Mouse (Mus musculus) ES-Bruce4 (cell line): ENCODE results near the gene Olfr643. TPM values are rescaled to one million over a fixed set of nuclear protein-coding genes. Genes with fewer than 3 reads are reported as not detected.

Source experiments
- H3K27ac ChIP-seq: 2 replicates; pipeline ENCODE4 v1.5.1; 2012; ENCODE audit warnings: low read length, inconsistent platforms; ENCODE audit not compliant: insufficient read depth
- H3K27me3 ChIP-seq: 2 replicates; pipeline ENCODE4 v1.6.1; 2012; ENCODE audit warnings: mild to moderate bottlenecking, low read length, inconsistent platforms; ENCODE audit not compliant: control insufficient read depth, poor library complexity, insufficient read depth, severe bottlenecking
- H3K36me3 ChIP-seq: 2 replicates; pipeline ENCODE4 v1.6.1; 2012; ENCODE audit warnings: inconsistent platforms, mild to moderate bottlenecking, low read length, moderate library complexity; ENCODE audit not compliant: control insufficient read depth, poor library complexity, insufficient read depth, severe bottlenecking
- H3K4me1 ChIP-seq: one replicate; pipeline ENCODE4 v1.8.1; 2011; ENCODE audit warnings: low read length; ENCODE audit not compliant: control insufficient read depth, insufficient read depth
- H3K4me3 ChIP-seq: 2 replicates; pipeline ENCODE4 v1.5.1; 2011; ENCODE audit warnings: low read depth, mild to moderate bottlenecking, low read length
- H3K9ac ChIP-seq: 2 replicates; pipeline ENCODE4 v1.6.1; 2012; ENCODE audit warnings: low read depth, mild to moderate bottlenecking, inconsistent platforms; ENCODE audit not compliant: poor library complexity, severe bottlenecking
- H3K9me3 ChIP-seq: replicated peaks from 2 replicates; pipeline ENCODE4 v1.6.1; 2012; ENCODE audit warnings: mild to moderate bottlenecking, low read length, inconsistent platforms; ENCODE audit not compliant: control insufficient read depth, poor library complexity, insufficient read depth, severe bottlenecking
- CTCF ChIP-seq: IDR thresholded peaks from one replicate; pipeline ENCODE4 v1.8.1; 2011; ENCODE audit warnings: low read depth, low read length
- EP300 ChIP-seq: IDR thresholded peaks from 2 replicates; pipeline ENCODE4 v1.6.1; 2011; ENCODE audit warnings: low read depth, low read length; ENCODE audit not compliant: insufficient read depth
- POLR2A ChIP-seq: IDR thresholded peaks from one replicate; pipeline ENCODE4 v1.8.1; 2011; ENCODE audit warnings: low read length; ENCODE audit not compliant: insufficient read depth
- polyA plus RNA-seq: library from polyadenylated mRNA; stranded (reverse); fragments of >200 nt; gene quantifications from 2 replicates; pipeline ENCODE4 v1.2.4, GENCODE M21; 2011; ENCODE audit warnings: low read depth; ENCODE audit not compliant: missing spikeins, insufficient read depth, insufficient read length

The Olfr643 gene
- polyA plus RNA-seq, 1 experiment: not detected

DNA sequence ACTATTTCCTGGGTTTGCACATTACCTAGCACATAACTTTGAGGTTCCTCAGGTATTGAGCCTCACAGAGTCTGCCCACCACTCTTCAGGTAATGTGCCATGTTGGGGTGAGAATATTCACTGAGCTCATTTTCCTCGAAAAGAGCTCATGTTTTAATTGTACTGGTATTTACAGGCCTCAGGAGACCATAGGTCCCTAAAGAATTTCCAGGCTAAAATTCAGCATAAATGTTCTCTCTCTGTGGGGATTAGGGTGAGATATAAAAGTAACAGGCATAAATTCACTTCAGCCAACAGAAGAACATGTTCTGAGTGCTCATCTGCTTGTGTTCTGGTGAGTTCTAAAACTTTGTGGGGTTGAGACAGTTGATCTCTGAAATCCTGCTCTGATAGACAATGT, 102.1 kb downstream of the Olfr643 start, which contains the start of gene Olfr641:
TSS of gene Olfr641 (plus strand) at position 301 of the 400 bp plus-strand sequence.
- no peaks in the 10 kb centered on the region for H3K4me1 ChIP-seq
- H3K9ac ChIP-seq: no peak within 1 kb of the TSS
- H3K9me3 ChIP-seq: no peaks in the 10 kb centered on the region
- TF ChIP-seq CTCF (no peak), EP300 (no peak), POLR2A (no peak)
- H3K27ac ChIP-seq: no peak within 1 kb of the TSS
- H3K27me3 ChIP-seq: no peaks in the 10 kb centered on the region
- no peak within 1 kb of the TSS for H3K4me3 ChIP-seq
- no peaks in the 10 kb centered on the region for H3K36me3 ChIP-seq

DNA sequence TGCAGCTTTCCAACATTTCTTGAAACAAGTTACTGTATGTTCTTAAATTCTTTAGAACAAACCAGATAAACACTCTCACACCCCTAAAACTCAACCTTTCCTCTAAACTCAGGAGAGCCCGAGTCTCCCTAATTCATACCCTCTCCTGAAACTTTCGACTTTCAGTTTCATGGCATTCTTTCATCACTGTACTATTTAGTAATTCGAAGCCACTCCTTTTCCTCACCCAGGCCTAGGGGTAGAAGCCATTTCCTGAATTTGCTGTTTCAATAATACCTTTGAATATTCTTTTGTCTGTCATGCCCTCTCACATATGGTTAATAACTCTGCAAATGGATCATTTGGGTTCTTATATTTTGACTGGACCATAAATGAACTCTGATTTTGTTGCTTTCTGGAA, 110.2 kb downstream of the Olfr643 start:
- Histone ChIP-seq H3K9me3 (no peaks in the 10 kb centered on the region), H3K27me3 (no peaks in the 10 kb centered on the region), H3K4me3 (no peak overlapping the region), H3K36me3 (no peaks in the 10 kb centered on the region), H3K4me1 (no peaks in the 10 kb centered on the region), H3K9ac (no peak overlapping the region), H3K27ac (no peak overlapping the region)
- TF ChIP-seq CTCF (no peak), EP300 (no peak), POLR2A (no peak)

DNA sequence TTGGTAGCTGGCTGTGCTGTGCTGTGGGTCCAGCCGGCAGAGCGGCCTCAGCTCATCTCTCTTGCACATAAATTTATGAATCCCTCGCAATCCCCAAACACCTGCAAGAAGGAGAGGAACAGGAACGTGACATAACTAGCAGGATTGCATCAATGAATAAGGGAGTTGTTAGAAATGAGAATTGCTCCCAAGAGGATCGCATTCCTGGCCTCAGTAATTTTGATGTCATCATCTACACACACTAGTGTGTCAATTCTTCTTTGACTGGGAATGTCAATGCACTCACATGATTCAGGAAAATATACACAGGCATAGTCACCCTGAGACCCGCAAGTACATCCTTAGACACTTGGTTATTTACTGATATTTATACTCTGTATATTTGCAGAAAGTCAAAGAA, 111.7 kb downstream of the Olfr643 start, which contains the start of gene Olfr640:
TSS of gene Olfr640 (minus strand) at position 101 of the 400 bp plus-strand sequence.
- no peak for TF ChIP-seq EP300
- TF ChIP-seq CTCF: no peak
- TF ChIP-seq POLR2A: no peak
- no peaks in the 10 kb centered on the region for H3K36me3 ChIP-seq
- no peak within 1 kb of the TSS for H3K9ac ChIP-seq
- H3K4me3 ChIP-seq: no peak within 1 kb of the TSS
- H3K9me3 ChIP-seq: no peaks in the 10 kb centered on the region
- no peaks in the 10 kb centered on the region; the same call in 1 of the 2 replicates for H3K27me3 ChIP-seq
- H3K4me1 ChIP-seq: no peaks in the 10 kb centered on the region
- H3K27ac ChIP-seq: no peak within 1 kb of the TSS

DNA sequence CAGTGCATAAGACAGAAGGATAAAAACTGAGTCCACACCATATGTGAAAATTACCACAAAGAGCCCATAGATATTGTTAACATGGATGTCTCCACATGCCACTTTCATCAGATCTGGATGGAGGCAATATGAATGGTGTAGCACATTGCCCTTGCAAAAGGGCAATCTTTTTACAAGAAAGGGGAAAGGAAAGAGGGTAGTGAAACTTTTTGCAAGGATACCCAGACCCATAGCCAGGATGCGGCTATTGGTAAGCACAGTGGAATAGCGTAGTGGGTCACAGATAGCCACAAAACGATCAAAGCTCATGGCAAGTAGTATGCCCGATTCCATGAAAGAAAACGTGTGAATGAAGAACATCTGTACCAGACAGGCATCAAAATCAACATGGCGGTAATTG, 115.6 kb downstream of the Olfr643 start:
- Histone ChIP-seq H3K36me3 (no peaks in the 10 kb centered on the region), H3K9ac (no peak overlapping the region), H3K27ac (no peak overlapping the region), H3K4me3 (no peak overlapping the region), H3K9me3 (no peaks in the 10 kb centered on the region), H3K4me1 (no peaks in the 10 kb centered on the region), H3K27me3 (no peaks in the 10 kb centered on the region; the same call in 1 of the 2 replicates)
- no peak for TF ChIP-seq EP300
- no peak for TF ChIP-seq CTCF
- no peak for TF ChIP-seq POLR2A

DNA sequence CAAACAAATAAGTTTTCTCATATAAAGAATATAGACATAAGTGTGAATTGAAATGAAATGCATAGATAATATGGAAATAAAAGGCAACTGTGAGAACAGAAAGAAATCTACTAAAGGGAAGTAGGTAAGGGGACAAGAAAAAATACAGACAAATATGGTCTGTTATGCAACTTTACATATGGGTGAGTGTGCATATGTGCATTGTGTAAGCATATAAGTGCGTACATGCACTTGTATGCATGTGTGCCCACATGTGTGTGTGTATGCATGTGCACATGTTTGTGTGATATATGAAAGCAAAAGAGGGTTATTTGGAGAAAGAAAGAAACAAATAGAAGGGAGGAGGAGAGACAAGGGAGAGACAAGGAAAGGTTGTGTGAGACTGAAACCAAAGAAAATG, 118.3 kb downstream of the Olfr643 start:
- TF ChIP-seq CTCF: no peak
- no peak for TF ChIP-seq POLR2A

GRCm38 (mm10) chr7:104017203-104017602, 120.0 kb downstream of the Olfr643 start, which contains the start of gene Olfr639:
TSS of gene Olfr639 (minus strand) at chr7:104017303.
- no peak within 1 kb of the TSS for H3K4me3 ChIP-seq
- no peaks in the 10 kb centered on the region for H3K4me1 ChIP-seq
- H3K27me3 ChIP-seq: no peaks in the 10 kb centered on the region; the same call in 1 of the 2 replicates
- no peak within 1 kb of the TSS for H3K9ac ChIP-seq
- no peaks in the 10 kb centered on the region for H3K9me3 ChIP-seq
- TF ChIP-seq CTCF (no peak), EP300 (no peak), POLR2A (no peak)
- H3K36me3 ChIP-seq: no peaks in the 10 kb centered on the region
- no peak within 1 kb of the TSS for H3K27ac ChIP-seq

More for the DNA sequence above, 118.3 kb downstream of the Olfr643 start:
- no peaks in the 10 kb centered on the region; the same call in 1 of the 2 replicates for H3K27me3 ChIP-seq
- H3K36me3 ChIP-seq: no peaks in the 10 kb centered on the region
- H3K9me3 ChIP-seq: no peaks in the 10 kb centered on the region
- no peaks in the 10 kb centered on the region for H3K4me1 ChIP-seq
- no peak overlapping the region for H3K27ac ChIP-seq
- H3K4me3 ChIP-seq: no peak overlapping the region
- H3K9ac ChIP-seq: no peak overlapping the region
